Mouse (Mus musculus): ENCODE measurements around the gene Nudt3. TPM values are rescaled to one million over a fixed set of nuclear protein-coding genes. Genes with fewer than 3 reads are reported as not detected.

Nudt3 gene
- total RNA-seq, 2 experiments from 2014 or later, result 173 to 174 TPM

DNA sequence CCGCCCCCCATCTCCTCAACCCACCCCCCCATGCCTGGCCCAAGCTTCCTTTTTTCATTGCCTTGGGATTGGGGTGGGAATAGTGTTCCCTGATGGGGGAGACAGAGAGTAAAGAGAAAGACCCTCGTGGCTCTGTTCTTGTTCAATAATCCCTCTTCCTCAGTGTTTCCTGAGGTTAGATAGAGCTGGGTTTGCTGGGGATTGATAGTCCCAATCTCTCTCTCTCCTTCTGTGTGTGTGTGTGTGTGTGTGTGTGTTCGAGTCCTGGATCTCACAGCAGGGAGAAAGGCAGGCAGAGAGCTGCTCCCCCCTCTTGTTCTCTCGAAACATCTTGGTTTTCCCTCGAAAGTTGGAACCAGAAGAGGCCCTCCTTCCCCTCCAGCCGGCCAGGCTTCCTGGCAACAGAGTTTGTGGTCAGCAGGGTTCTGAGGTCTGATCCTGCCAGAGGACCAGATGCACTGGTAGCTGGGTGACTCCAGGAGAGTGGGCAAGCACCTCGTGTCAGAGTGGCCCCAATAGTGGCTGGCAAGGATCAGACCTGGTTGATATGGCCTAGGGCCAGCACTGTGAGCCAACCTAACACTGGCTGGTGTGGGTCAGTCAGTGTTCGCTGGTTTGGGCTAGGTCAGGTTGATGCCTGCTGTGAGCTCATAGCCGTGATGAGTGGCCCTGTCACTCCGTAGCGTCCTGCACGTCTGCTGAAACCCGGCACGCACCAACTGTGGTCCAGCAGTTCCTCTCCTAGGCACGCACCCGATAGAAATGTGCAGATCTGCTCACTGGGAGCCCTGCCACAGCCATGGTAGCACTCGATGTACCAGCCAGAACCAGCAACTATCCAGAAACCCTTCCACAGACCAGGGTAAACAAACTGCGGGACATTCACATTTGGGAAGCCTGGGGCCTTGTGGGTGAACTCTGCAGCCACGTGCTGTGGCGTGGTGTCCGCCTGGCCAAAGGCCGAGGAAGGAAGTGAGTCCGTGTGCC is 70.8 kb downstream of the Nudt3 start:
- no peak for DNase-seq (ENCODE audit: low spot score in 2 of 2)

GRCm38 (mm10) chr17:27551393-27551940 is 71.8 kb downstream of the Nudt3 start:
- DNase-seq (ENCODE audit: low spot score in 2 of 2), result no peak

DNA sequence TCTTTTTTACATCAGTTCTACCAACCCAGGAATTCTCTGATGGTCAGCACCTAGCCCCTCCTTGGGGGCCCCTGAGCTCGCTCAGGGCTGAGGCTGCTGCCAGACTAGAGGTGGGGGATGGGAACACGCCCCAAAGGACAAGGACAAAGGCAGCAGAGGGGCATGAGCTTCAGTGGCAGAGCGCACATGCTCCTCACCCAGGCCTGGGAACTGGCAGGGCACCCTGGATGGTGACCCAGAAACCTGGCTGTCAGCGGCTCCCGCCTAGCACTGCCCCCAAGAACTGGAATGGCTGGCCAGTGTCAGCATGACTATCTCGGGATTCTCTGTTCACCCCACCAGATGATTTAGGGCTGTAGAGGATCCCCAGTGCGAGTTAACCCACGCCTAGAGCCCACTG is 74.1 kb downstream of the Nudt3 start:
- no peak for DNase-seq (ENCODE audit: low spot score in 2 of 2)

DNA sequence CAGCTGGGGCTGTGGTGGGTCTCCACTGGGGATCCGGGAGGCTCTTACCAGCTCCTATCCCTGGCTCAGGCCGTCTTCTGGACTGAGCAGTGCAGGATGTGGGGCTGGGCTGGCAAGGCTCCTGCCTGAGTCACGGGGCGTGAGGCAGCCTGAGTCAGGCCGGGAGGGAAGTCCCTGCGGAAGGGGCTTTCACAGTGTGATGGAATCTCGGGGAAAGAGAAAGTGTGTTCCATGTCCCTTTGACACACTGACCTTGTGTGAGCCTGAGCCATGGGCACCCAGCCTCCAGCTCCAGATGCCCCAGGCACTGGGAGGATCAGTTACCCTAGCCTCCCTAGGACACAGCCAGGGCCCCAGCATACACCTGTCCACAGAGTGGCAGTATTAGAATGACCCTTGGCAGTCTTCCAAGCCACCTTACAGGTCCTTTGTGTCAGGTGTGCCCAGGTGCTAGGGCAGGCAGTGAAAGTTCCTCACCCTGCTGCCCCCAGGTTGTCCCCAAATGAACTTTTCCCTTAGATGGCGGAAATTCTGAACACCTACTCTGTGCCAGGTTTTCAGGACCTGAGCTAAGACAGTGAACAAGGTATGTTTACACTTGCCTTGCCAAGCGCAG is 75.9 kb downstream of the Nudt3 start:
- DNase-seq (ENCODE audit: low spot score in 2 of 2), result no peak

- no peak for DNase-seq (ENCODE audit: low spot score in 2 of 2)
These were observed 76.7 kb downstream of the Nudt3 start for GRCm38 (mm10) chr17:27546574-27547085.

GRCm38 (mm10) chr17:27545991-27546390 is 77.3 kb downstream of the Nudt3 start:
- no peak for DNase-seq (ENCODE audit: low spot score in 2 of 2)

GRCm38 (mm10) chr17:27544551-27544950 is 78.7 kb downstream of the Nudt3 start:
- DNase-seq (ENCODE audit: low spot score in 2 of 2), result no peak

GRCm38 (mm10) chr17:27541984-27542383 is 81.3 kb downstream of the Nudt3 start:
- no peak for DNase-seq (ENCODE audit: low spot score in 2 of 2)

- DNase-seq (ENCODE audit: low spot score in 2 of 2), result no peak
These were observed 82.0 kb downstream of the Nudt3 start for GRCm38 (mm10) chr17:27541261-27541660.

DNA sequence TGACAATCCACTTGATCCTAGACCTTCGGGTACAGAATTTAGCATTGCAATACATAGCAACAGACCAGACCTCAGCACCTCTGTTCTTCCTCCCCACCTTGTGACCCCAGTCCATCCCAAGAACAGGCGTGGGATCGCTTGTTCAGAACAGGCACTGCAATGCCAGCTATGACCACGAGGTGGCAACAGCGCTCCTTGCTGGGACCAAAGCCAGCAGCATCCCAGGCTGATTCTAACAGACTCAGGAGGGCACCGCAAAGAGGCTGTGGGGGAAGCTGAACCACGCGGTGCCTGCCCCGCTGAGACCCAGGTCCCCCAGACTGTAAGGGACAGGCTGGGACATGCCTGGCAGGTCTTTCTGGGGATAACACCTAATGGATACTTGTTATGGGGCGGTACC is 88.6 kb downstream of the Nudt3 start:
- peak; percentile 79 to 83 for DNase-seq (ENCODE audit: low spot score in 2 of 2)

DNA sequence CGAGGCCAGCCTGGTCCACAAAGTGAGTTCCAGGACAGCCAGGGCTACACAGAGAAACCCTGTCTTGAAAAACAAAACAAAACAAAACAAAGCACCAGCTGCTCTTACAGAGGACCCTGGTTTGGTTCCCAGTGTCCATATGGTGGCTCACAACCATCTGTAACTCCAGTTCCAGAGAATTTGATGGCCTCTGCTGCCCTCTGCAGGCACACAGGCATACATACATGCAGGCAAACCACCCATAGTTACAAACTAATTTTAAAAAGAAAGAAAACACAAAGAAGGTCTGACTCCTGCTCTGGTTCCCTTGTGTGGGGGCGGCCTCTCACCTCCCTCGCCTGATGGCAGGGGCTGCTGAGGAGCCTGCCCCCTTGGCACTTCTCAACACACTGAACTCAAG is 89.9 kb downstream of the Nudt3 start:
- DNase-seq (ENCODE audit: low spot score in 2 of 2), result no peak

GRCm38 (mm10) chr17:27532095-27532494 is 91.2 kb downstream of the Nudt3 start:
- no peak for DNase-seq (ENCODE audit: low spot score in 2 of 2)

Other genes starting within 250 kb of the Nudt3 start
- gene Grm4, start 102.1 kb downstream of the Nudt3 start, total RNA-seq (2021), result 1 to 10 TPM; 1.5 to 6.2 TPM
- 10 to 100 TPM; 41.6 to 44.9 TPM for gene Hmga1, start 67.0 kb downstream of the Nudt3 start, total RNA-seq (2021)
- 10 to 100 TPM; 17.4 to 19.1 TPM for gene AI413582, start 57.7 kb downstream of the Nudt3 start, total RNA-seq (2021)
- not detected for gene RPS10-NUDT3, start 11.7 kb upstream of the Nudt3 start, total RNA-seq (2021)
- 1,000 to 10,000 TPM; 1,377 to 1,386 TPM for gene Rps10, start 13.2 kb upstream of the Nudt3 start, total RNA-seq (2021)
- 1 to 10 TPM; 5.5 to 5.6 TPM for gene Pacsin1, start 32.0 kb upstream of the Nudt3 start, total RNA-seq (2021)
- 1 to 10 TPM; 1.2 to 1.9 TPM for gene Spdef, start 105.5 kb upstream of the Nudt3 start, total RNA-seq (2021)
- gene D17Wsu92e, start 197.2 kb upstream of the Nudt3 start, total RNA-seq (2021), result 100 to 1,000 TPM; 127 to 130 TPM
- gene Snrpc, start 214.7 kb upstream of the Nudt3 start, total RNA-seq (2021), result 100 to 1,000 TPM; 115 to 124 TPM
- gene Uhrf1bp1, start 232.9 kb upstream of the Nudt3 start, total RNA-seq (2021), result 10 to 100 TPM; 24.5 to 24.8 TPM

All from adrenal gland, postnatal 4 days (tissue).